Mouse (Mus musculus) bone marrow macrophage, adult 2 months (primary cell): ENCODE measurements around the gene Qdpr. TPM values are rescaled to one million over a fixed set of nuclear protein-coding genes. Genes with fewer than 3 reads are reported as not detected.

Experiments
- H3K27ac ChIP-seq: 2 replicates; pipeline ENCODE4 v1.5.1; 2012; ENCODE audit warnings: low read depth, low read length; ENCODE audit not compliant: insufficient read depth
- H3K4me1 ChIP-seq: 2 replicates; pipeline ENCODE4 v1.6.1; 2012; ENCODE audit warnings: low read length; ENCODE audit not compliant: control insufficient read depth, insufficient read depth
- H3K4me3 ChIP-seq: 2 replicates; pipeline ENCODE4 v1.5.1; 2012; ENCODE audit warnings: mild to moderate bottlenecking, low read length, moderate library complexity; ENCODE audit not compliant: insufficient read depth
- CTCF ChIP-seq: IDR thresholded peaks from 2 replicates; pipeline ENCODE4 v1.5.1; 2012; ENCODE audit warnings: low read depth, mild to moderate bottlenecking, low read length, moderate library complexity
- POLR2A ChIP-seq: IDR thresholded peaks from 2 replicates; pipeline ENCODE4 v1.6.1; 2012; ENCODE audit warnings: mild to moderate bottlenecking, low read depth, low read length, borderline replicate concordance
- polyA plus RNA-seq: library from polyadenylated mRNA; stranded (reverse); fragments of >200 nt; gene quantifications from 2 replicates; pipeline ENCODE4 v1.2.4, GENCODE M21; 2012; ENCODE audit not compliant: missing spikeins, insufficient read depth, insufficient read length

The Qdpr gene
- polyA plus RNA-seq, 1 experiment: 80.2 TPM

DNA sequence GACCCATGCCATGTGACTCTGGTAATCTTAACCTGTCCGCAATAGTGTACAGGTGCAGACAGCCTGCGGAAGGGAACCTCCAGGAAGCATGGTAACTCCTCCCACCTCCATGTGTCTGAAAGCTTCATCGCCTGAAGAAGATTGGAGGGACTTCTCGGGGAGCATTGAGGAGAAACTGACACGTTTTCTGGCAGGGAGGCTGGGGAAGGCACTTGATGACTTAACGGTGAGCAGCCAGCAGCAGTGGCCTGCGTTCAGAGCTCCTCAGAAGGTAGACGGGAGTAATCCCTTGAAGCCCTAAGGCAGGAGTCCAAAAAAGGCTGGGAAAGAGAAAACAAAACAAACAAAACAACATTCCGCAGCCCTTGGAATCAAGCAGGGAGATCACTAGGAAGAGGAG, 4.4 kb upstream of the Qdpr start:
- Histone ChIP-seq H3K4me3 (no peak overlapping the region), H3K27ac (no peak overlapping the region), H3K4me1 (no peaks in the 10 kb centered on the region; the same call in 1 of the 2 replicates)
- TF ChIP-seq POLR2A (no peak), CTCF (no peak)

DNA sequence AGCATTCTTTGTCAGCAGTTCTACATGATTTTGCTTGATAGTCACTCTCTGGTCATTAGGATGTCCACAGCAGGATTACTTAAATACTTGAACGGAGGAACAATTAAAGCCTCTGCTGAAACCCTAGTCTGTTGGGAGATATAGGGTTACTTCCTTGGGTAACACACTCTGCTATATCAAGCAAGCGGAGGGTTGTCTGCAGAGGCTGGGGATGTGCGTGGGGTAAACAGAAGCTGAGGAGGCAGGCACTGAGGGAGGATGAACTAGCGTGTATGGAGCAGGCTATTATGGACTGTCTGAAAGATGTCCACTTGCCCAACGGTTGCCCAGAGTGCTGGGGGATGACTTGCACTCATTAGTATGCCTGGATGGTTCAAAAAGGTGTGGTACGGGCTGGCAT, 3.4 kb upstream of the Qdpr start, which contains the start of gene Clrn2:
Gene Clrn2 (plus strand): TSS at position 301 of the 400 bp plus-strand sequence.
- no peak for TF ChIP-seq POLR2A
- no peak for TF ChIP-seq CTCF
- no peak within 1 kb of the TSS for H3K4me3 ChIP-seq
- peaks cover 7% of the 10 kb centered on the region for H3K4me1 ChIP-seq
- H3K27ac ChIP-seq: no peak within 1 kb of the TSS

DNA sequence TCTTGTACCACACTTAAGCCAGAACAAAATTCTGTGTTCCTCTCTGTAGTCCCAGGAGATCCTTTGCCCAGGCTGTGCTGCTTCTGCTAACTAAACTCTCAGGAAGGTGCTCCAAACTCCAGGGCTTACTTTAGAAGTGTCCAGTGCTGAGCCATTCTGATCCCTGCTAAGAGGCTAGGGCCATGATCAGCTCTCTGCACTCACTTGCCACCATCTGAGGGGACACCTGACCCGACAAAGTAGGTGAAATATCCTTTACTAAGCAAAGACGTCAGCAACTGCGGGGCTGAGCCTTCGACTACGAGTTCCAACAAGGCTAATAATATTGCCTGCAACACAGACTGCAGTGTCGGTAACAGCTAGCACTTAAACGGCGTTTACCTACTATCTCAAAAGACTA, 830 bp downstream of the Qdpr start:
- peak overlapping the region; percentile 67; the same call in 1 of the 2 replicates for H3K27ac ChIP-seq
- peak overlapping the region; percentile 97 for H3K4me3 ChIP-seq
- TF ChIP-seq CTCF (no peak), POLR2A (no peak)
- H3K4me1 ChIP-seq: peaks cover 13% of the 10 kb centered on the region

DNA sequence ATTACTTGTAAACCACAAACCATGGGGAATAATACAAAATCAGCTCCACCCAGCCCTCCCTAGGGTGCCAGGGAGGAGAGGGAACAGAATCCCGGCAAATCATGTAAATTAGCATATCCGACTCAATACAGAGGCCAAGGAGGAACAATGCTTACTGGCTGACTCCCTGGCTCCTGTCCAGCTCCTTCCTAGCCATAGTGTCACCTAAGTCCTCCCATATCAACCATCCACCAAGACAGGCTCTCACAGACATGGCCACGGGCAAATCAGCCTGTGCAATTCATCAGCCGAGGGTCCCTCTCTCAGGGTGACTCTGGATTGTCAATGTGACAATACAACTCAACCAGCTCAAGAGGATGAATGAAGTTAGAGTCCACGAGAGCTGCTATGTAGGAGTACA, 1.4 kb downstream of the Qdpr start:
- TF ChIP-seq CTCF (no peak), POLR2A (no peak)
- peaks cover 13% of the 10 kb centered on the region for H3K4me1 ChIP-seq
- H3K27ac ChIP-seq: no peak overlapping the region
- peak overlapping the region; percentile 97 for H3K4me3 ChIP-seq

DNA sequence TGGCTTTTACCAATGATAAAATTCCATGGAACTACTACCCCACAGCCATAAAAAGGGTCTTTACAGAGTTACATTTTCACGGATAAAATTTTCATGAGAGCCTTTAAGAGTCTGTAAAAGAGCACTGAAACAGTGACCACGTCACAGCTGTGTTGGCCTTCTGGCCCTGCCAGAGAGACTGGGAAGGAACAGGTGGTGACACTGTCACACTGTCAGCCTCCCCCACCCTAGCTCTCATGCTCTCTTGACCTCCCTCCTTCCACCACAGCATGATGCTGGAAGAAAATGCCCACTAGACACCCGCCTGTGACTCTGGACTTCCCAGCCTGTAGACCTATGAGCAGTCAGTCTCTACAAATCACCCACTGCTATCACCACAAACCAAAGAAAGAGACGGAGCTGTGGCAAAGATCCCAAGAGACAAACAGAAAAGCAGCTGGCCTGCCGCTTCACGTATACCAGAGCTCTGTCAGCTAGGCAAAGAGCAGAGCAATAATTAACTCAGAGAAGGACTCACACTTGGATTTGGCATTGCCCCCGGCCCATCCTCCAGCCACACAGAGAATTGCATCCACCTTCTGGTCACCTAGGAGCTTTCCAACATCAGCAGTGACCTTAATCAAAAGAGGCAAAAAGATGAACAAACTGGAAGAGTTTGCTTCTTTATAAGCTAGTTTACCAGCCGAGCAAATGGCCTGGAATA, 5.8 kb downstream of the Qdpr start:
- TF ChIP-seq POLR2A: no peak
- no peak for TF ChIP-seq CTCF
- H3K27ac ChIP-seq: no peak overlapping the region
- H3K4me3 ChIP-seq: no peak overlapping the region
- H3K4me1 ChIP-seq: peaks cover 13% of the 10 kb centered on the region

DNA sequence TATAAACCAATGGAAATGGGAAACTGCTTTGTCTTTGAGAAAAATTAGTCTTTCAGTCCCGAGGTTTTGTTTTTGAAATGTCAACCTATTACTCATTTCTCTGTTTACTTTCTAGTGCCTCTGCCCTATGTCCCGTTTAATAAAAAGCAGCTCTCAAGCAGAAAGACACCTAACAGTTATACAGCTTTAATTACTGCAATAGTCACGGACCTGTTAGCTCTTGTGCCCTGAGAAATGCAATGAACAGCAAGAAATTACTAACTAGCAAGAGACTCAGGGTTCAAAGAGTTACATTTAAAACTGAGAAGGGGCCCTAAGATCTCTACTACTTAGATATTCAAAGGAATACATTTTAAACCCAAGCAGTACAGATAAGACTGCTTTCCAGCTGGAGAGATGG, 8.3 kb downstream of the Qdpr start:
- TF ChIP-seq POLR2A: no peak
- TF ChIP-seq CTCF: no peak
- H3K27ac ChIP-seq: no peak overlapping the region

DNA sequence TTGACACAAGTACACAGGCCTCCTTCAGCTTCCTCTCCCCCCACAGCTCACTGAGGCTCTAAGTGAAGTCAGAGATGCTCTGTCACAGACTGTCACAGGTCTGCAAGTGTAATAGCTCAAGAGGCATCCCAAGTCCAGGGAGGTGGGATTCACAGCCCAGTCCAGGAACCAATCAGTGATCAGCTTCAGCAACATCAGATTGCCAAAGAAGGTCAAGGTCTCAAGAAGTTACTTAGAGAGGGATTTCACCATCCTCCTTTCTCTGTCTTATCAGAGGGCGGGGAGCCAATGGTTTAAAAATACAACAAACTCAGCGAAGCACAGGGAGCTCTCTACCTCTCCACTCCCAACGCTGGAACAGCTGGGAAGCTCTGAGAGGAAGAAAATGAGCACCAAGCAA, 8.9 kb downstream of the Qdpr start:
- H3K4me1 ChIP-seq: no peaks in the 10 kb centered on the region
- TF ChIP-seq POLR2A (no peak), CTCF (no peak)
- H3K27ac ChIP-seq: no peak overlapping the region
- no peak overlapping the region for H3K4me3 ChIP-seq

More for the DNA sequence above, 8.3 kb downstream of the Qdpr start:
- no peaks in the 10 kb centered on the region for H3K4me1 ChIP-seq
- H3K4me3 ChIP-seq: no peak overlapping the region

DNA sequence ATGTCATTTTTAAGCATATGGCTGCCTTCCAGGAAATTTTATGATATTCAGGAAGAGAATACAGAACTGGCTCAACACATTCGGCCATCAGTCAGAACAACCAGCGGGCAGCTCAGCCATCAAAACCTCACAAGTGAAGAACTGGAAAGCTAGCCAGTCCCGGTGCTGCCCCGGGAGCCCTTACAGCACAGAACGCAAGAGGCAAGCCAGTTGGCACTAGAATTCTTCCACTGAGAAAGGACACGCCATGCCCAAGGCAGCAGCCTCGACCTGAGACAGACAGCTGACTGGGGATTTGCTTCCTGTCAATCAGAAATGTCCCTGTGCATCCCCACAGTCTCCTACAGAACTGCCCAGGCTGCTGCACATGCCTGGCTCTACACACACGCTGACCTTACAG, 11.7 kb downstream of the Qdpr start:
- TF ChIP-seq CTCF: no peak
- TF ChIP-seq POLR2A: no peak
- H3K4me3 ChIP-seq: no peak overlapping the region
- H3K4me1 ChIP-seq: no peaks in the 10 kb centered on the region
- no peak overlapping the region for H3K27ac ChIP-seq

DNA sequence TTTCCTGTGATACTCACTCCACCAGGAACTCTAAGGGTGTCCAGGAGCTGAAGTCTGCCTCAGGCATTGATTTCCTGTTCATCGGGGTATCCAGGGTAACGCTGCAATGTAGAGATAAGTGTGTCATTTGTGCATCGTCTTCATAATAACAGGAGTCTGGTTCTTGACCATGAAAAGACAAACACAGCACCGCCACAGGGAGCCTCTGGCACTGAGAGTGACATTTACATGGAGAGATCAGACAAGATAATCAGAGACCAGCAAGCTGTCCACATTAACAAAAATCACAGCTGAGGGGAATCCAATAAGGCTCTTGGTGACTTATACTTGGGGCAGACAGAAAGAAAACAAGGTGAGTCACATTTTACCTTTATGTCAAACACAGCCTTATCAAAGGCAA, 12.2 kb downstream of the Qdpr start:
- H3K4me3 ChIP-seq: no peak overlapping the region
- H3K4me1 ChIP-seq: no peaks in the 10 kb centered on the region
- no peak for TF ChIP-seq POLR2A
- TF ChIP-seq CTCF: no peak
- no peak overlapping the region for H3K27ac ChIP-seq
